Mouse (Mus musculus) lung, embryonic 14.5 days (tissue): Measurements from ENCODE around the gene Aatf. TPM values are rescaled to one million over a fixed set of nuclear protein-coding genes. Genes with fewer than 3 reads are reported as not detected.

Experiments used
- ATAC-seq: fragments of 200-750 bp; cut with Nextera tagmentation; 2 replicates; pipeline ENCODE4 v1.8.0; 2017; ENCODE audit warnings: mild to moderate bottlenecking, moderate TSS enrichment, moderate library complexity; ENCODE audit not compliant: insufficient read depth
- DNase-seq: peaks from one replicate; pipeline ENCODE4 v3.0.0-alpha.2; 2015
- H3K27ac ChIP-seq: fragments of 300-500 bp; sonication (generic); 2 replicates; pipeline ENCODE4 v1.5.1; 2014; ENCODE audit warnings: low read depth, mild to moderate bottlenecking, moderate library complexity
- H3K27me3 ChIP-seq: fragments of 300-500 bp; sonication (generic); 2 replicates; pipeline ENCODE4 v1.6.1; 2014; ENCODE audit warnings: low read length, control low read depth; ENCODE audit not compliant: insufficient read depth
- H3K36me3 ChIP-seq: fragments of 300-500 bp; sonication (generic); 2 replicates; pipeline ENCODE4 v1.6.1; 2014; ENCODE audit warnings: control low read depth; ENCODE audit not compliant: insufficient read depth
- H3K4me1 ChIP-seq: fragments of 300-500 bp; sonication (generic); 2 replicates; pipeline ENCODE4 v1.6.1; 2014; ENCODE audit warnings: antibody characterized with exemption, control low read depth; ENCODE audit not compliant: insufficient read depth
- H3K4me2 ChIP-seq: fragments of 300-500 bp; sonication (generic); 2 replicates; pipeline ENCODE4 v1.6.1; 2014; ENCODE audit warnings: mild to moderate bottlenecking
- H3K4me3 ChIP-seq: fragments of 300-500 bp; sonication (generic); 2 replicates; pipeline ENCODE4 v1.5.1; 2014; ENCODE audit warnings: low read depth, low read length
- H3K9ac ChIP-seq: fragments of 300-500 bp; sonication (generic); 2 replicates; pipeline ENCODE4 v1.6.1; 2014
- H3K9me3 ChIP-seq: fragments of 300-500 bp; sonication (generic); 2 replicates; pipeline ENCODE4 v1.6.1; 2016; ENCODE audit warnings: low read depth, low read length, control low read depth
- CTCF ChIP-seq: IDR thresholded peaks from 2 replicates; pipeline ENCODE4 v1.5.1; 2016; ENCODE audit warnings: antibody characterized with exemption, low read depth
- WGBS: fragments of 180-500 bp; shearing (Covaris S2); extraction: QIAGEN DNeasy Blood & Tissue Kit; methylation state at CpG from one replicate; pipeline ENCODE4 v1.1.7; 2014; 5-methylcytosine and 5-hydroxymethylcytosine counted together
- polyA plus RNA-seq: library from polyadenylated mRNA; unstranded; fragments of >200 nt; fragmentation: Nextera tagmentation; extraction: Ambion mirVana; gene quantifications from 2 replicates; pipeline ENCODE4 v1.2.1, GENCODE M21; 2014

The Aatf gene
- polyA plus RNA-seq, 1 experiment from 2014 or later, result 44.9 TPM

DNA sequence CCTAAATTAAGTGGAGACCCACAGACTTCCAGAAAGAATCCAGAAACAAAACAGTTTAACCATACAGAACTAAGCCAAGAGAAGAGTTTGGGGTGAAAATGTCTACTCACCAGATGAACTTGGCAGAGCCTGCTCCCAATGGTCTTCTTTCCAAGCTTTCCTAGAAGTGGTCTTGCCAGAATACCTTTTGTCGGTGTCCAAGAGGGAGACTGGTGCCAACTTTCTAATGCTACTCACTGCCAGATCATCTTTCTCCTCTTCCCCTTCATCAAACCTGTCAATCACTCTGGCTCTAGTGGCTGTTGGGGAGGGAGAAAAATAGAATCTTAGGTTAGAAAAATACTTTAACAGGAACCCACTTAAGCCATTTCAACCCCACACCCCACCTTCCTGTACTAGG, 1.3 kb downstream of the Aatf start:
- no peak for ATAC-seq
- H3K9ac ChIP-seq, result no peak overlapping the region; the same call in 1 of the 2 replicates
- H3K27me3 ChIP-seq, result peaks cover 29% of the 10 kb centered on the region
- DNase-seq, result no peak
- no peaks in the 10 kb centered on the region for H3K9me3 ChIP-seq
- WGBS, result 64% methylated on average over 1 of the region's 1 CpGs
- no peak overlapping the region for H3K27ac ChIP-seq
- peak overlapping the region; percentile 79; the same call in 1 of the 2 replicates for H3K4me3 ChIP-seq
- H3K4me2 ChIP-seq, result peak overlapping the region; percentile 62
- H3K4me1 ChIP-seq, result no peaks in the 10 kb centered on the region; the same call in 1 of the 2 replicates
- H3K36me3 ChIP-seq, result peaks cover 37% of the 10 kb centered on the region
- no peak for TF ChIP-seq CTCF

GRCm38 (mm10) chr11:84504296-84504695, 9.0 kb downstream of the Aatf start:
- DNase-seq (no peak), ATAC-seq (no peak)
- no peak overlapping the region for H3K4me2 ChIP-seq
- H3K27ac ChIP-seq, result no peak overlapping the region
- no peak overlapping the region for H3K9ac ChIP-seq
- H3K4me1 ChIP-seq, result no peaks in the 10 kb centered on the region
- TF ChIP-seq CTCF, result peak; percentile 33
- no peak overlapping the region for H3K4me3 ChIP-seq
- peaks cover 57% of the 10 kb centered on the region for H3K36me3 ChIP-seq
- no peaks in the 10 kb centered on the region for H3K27me3 ChIP-seq
- H3K9me3 ChIP-seq, result no peaks in the 10 kb centered on the region
- 97% methylated on average over 1 of the region's 1 CpGs for WGBS

DNA sequence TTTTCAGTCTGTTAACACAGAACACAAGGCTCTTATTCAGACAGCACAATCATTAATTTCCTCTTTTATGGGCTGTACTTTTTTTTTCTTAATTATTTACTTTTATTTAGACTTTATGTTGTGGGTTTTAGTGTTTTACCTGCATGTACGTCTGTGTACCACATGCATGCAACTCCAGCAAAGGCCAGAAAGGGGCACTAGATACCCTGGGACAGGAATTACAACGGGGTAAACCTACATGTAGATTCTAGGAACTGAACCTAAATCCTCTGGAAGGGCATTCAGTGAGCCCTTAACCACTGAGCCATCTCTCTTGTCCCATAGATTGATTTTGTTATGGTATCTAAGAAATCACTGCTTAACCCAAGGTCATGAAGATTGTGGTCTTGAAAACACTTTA, 15.4 kb downstream of the Aatf start:
- H3K4me2 ChIP-seq, result no peak overlapping the region
- no peak overlapping the region for H3K4me3 ChIP-seq
- TF ChIP-seq CTCF, result peak; percentile 34
- DNase-seq (no peak), ATAC-seq (no peak)
- H3K9ac ChIP-seq, result no peak overlapping the region
- no peak overlapping the region for H3K27ac ChIP-seq
- no peaks in the 10 kb centered on the region for H3K9me3 ChIP-seq
- no peaks in the 10 kb centered on the region for H3K4me1 ChIP-seq
- peaks cover 28% of the 10 kb centered on the region for H3K36me3 ChIP-seq
- no peaks in the 10 kb centered on the region for H3K27me3 ChIP-seq
- 73% methylated on average over 2 of the region's 2 CpGs for WGBS

DNA sequence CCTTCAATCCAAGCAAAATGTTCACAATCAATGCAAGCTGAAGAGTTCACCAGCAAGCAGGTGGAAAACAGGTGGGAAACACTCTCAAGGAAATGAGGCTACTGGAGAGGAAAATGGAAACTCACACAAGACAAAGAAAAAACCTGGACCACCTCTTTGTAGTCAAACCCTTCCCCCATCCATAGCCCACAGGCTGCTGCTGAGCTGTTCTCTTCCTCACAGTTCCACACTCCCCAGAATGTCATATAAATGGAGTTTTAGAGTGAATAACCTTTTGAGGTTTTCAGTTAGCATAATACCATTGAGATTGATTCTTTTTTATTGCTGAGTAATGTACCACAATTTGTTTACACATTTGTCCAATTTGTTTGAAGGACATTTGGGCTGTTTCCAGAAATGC, 16.4 kb downstream of the Aatf start:
- Histone ChIP-seq H3K4me1 (no peaks in the 10 kb centered on the region), H3K27ac (no peak overlapping the region), H3K9me3 (no peaks in the 10 kb centered on the region), H3K4me3 (no peak overlapping the region), H3K9ac (no peak overlapping the region), H3K4me2 (no peak overlapping the region), H3K36me3 (peaks cover 27% of the 10 kb centered on the region), H3K27me3 (no peaks in the 10 kb centered on the region)
- DNase-seq, result no peak
- no peak for ATAC-seq
- no peak for TF ChIP-seq CTCF

GRCm38 (mm10) chr11:84495774-84496173, 17.5 kb downstream of the Aatf start:
- Histone ChIP-seq H3K9ac (no peak overlapping the region), H3K4me1 (no peaks in the 10 kb centered on the region), H3K27me3 (no peaks in the 10 kb centered on the region), H3K4me2 (no peak overlapping the region), H3K4me3 (no peak overlapping the region), H3K36me3 (peaks cover 34% of the 10 kb centered on the region), H3K27ac (no peak overlapping the region), H3K9me3 (no peaks in the 10 kb centered on the region)
- no peak for DNase-seq
- 74% methylated on average over 4 of the region's 4 CpGs for WGBS
- no peak for ATAC-seq
- TF ChIP-seq CTCF, result no peak

DNA sequence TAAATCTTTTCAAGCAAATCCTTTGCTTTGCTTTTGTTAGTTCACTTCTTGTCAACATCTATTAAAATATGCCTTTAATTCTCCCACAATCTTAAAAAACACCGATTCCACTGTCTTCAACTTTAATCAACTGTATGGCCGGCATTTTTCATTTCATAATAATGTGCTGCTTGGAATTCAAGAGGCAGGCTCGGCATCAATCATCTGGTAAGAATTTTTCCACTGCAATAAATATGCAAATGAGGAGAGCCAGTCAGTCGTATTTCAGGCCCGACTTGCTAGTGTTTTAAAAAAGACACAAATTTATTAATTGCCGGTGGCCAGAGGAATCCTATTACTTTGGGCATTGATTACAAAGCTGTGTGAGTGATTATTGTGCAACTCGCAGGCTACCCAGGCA, 31.7 kb downstream of the Aatf start:
- ATAC-seq, result no peak
- no peaks in the 10 kb centered on the region for H3K4me1 ChIP-seq
- H3K4me3 ChIP-seq, result no peak overlapping the region
- no peak overlapping the region for H3K9ac ChIP-seq
- 61% methylated on average over 7 of the region's 7 CpGs for WGBS
- no peaks in the 10 kb centered on the region for H3K27me3 ChIP-seq
- peak; percentile 5 for DNase-seq
- H3K4me2 ChIP-seq, result no peak overlapping the region
- no peaks in the 10 kb centered on the region for H3K36me3 ChIP-seq
- no peaks in the 10 kb centered on the region for H3K9me3 ChIP-seq
- no peak for TF ChIP-seq CTCF
- no peak overlapping the region for H3K27ac ChIP-seq

GRCm38 (mm10) chr11:84480451-84480850, 32.9 kb downstream of the Aatf start:
- no peak overlapping the region for H3K4me2 ChIP-seq
- H3K9ac ChIP-seq, result no peak overlapping the region
- no peaks in the 10 kb centered on the region for H3K4me1 ChIP-seq
- ATAC-seq, result no peak
- WGBS, result 26% methylated on average over 3 of the region's 3 CpGs
- no peaks in the 10 kb centered on the region for H3K9me3 ChIP-seq
- no peaks in the 10 kb centered on the region for H3K27me3 ChIP-seq
- peak; percentile 77 for DNase-seq
- no peak overlapping the region for H3K27ac ChIP-seq
- no peak for TF ChIP-seq CTCF
- no peaks in the 10 kb centered on the region for H3K36me3 ChIP-seq
- no peak overlapping the region for H3K4me3 ChIP-seq

DNA sequence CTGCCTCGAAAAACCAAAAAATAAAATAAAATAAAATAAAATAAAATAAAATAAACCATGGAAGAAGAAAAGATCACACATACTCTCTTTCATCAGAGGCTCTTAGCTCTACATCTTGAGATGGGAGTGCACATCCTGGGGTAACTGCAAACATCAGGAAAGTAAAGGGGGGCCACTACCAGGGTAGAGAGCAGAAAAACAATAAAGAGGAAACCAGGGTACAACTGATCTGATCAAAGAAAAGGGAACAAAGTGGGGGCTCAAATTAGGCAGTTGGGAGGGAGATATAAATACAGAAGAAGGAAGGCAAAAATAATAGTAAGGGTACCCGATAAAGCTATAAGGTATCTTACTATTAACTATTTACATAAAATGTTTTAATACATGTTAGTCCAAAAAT, 36.7 kb downstream of the Aatf start:
- ATAC-seq (no peak), DNase-seq (no peak)
- Histone ChIP-seq H3K27me3 (no peaks in the 10 kb centered on the region), H3K4me1 (no peaks in the 10 kb centered on the region), H3K4me3 (no peak overlapping the region), H3K9ac (no peak overlapping the region), H3K9me3 (no peaks in the 10 kb centered on the region), H3K27ac (no peak overlapping the region), H3K36me3 (0 out of 2 replicates have a peak, but pooled peaks cover 5% of the 10 kb centered on the region), H3K4me2 (no peak overlapping the region)
- no peak for TF ChIP-seq CTCF
- 91% methylated on average over 2 of the region's 2 CpGs for WGBS
